Mouse (Mus musculus) 416B (cell line): ENCODE results near the gene Pde1b.

Experiments
- DNase-seq: peaks from one replicate; pipeline ENCODE4 v3.0.0; 2011; ENCODE audit warnings: low read depth

Gene Pde1b

DNA sequence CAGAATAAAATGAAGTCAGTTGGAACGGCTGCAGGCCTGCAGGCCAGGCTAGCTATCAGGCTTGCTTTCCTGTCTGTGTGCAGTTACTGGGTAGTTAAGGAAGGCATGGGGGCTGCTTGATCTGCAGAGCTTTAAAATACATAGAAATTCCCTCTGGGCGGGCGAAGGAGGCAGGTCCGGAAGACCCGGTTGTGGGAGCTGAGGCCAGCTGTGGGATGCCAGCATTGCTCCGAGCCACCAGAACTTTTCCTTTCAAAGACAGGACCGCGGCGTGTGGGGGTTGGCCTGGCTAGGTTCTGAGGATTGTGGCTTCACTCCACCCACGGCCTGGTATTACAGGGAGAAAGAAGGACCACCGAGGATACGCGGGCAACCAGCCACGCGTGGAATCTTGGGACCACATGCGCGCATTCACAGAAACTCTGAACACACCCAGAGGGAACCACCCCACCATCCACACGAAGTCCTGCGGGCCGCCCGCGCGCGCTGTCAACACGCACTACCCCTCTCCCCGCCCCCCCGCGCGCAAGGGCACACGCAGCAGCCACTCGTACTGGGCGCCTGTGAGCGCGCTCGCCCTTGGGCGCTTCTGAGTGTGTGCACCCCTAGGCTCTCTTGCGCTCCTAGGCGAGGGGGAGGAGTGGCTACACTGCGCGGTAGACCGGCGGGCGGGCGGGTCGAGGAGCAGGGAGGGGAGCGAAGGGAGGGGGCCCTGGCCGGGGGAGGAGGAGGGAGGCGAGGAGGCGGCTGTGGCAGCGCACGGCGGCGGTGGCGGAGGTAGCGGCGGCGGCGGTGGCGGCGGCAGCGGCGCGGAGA is at the start of gene Pde1b:
Gene Pde1b, plus strand, starts transcription at position 600 of the 816 bp plus-strand sequence.
- no peak for DNase-seq

DNA sequence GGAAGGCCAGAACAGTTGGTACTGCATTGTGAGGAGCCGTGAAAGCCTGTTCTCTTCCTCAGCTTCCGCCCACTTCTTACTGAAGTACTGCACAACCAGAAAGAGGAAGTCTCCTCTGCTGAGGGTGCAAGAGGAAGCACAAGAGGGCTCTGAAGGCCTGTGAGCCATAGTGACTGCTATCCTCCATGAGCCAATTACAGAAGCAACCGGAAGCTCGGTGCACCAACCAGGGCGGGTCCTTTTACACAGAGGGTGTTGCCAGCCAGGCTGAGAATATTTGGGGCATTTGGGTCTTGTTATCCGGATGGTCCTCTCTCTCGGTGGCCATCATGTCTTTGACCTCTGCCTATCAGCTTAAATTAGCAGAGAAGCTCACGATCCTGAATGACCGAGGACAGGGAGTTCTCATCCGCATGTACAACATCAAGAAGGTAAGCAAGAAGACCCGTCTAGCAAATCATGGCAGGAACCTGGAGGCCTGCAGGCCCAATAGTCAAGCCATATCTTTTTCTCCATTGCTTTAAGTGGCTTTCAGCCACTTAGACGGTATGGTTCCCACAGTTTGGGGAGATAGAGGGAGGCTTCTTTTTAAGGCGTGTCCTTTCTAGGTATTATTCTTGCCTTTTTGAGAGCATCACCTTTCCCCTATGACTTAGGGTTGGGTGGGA is 49.1 kb upstream of the Pde1b start, which contains the start of gene Nckap1l:
Gene Nckap1l, plus strand, starts transcription at position 244 of the 668 bp plus-strand sequence.
- DNase-seq: peak; percentile 98

DNA sequence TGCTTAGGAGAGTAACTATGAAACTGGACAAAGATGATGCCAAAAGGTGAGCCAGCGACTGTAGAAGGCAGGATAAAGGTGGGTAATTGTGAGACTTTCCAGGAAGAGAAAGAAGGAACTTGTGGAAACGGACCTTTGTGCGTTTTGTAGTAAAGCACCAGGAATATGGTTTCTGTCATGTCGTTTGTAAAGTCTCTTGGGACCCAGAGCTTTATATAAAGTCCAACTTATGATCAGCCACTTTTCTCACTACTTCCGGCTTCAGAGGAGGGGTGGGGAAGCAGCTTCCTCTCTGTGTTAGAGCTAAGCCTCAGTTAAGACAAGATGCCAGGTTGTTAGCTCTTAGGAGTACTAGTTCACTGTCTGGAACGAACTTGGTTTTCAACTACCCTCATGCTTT is 48.4 kb upstream of the Pde1b start:
- peak; percentile 44 for DNase-seq

DNA sequence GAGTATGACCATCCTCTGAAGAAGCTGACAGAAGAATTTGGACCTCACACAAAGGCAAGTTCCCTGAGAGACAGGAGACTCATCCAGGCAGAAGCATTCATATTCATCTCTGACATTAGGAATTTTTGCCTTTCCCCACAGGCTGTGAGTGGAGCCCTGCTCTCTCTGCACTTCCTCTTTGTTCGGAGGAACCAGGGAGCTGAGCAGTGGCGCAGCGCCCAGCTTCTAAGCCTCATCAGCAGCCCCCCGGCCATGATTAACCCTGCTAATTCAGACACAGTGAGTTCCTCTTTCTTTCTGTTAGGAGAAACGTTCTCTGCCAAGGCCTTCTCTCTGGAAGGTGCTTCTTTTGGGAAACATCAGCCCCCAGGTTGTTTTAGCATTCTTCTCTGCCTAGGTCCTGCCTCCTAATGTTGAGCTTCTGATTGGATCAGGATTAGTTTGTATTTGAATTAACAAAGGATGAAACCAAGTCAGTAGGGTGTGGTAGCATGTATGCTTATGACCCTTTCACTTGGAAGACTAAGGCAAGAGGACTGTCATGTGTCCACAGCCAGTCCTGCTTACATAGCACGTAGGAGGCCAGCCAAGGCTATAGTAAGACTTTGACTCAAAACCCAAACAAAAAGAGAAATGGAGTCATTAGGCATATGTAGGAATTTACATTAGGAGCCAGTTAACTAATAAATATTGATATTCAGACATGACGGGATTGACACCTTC is 40.1 kb upstream of the Pde1b start:
- no peak for DNase-seq

DNA sequence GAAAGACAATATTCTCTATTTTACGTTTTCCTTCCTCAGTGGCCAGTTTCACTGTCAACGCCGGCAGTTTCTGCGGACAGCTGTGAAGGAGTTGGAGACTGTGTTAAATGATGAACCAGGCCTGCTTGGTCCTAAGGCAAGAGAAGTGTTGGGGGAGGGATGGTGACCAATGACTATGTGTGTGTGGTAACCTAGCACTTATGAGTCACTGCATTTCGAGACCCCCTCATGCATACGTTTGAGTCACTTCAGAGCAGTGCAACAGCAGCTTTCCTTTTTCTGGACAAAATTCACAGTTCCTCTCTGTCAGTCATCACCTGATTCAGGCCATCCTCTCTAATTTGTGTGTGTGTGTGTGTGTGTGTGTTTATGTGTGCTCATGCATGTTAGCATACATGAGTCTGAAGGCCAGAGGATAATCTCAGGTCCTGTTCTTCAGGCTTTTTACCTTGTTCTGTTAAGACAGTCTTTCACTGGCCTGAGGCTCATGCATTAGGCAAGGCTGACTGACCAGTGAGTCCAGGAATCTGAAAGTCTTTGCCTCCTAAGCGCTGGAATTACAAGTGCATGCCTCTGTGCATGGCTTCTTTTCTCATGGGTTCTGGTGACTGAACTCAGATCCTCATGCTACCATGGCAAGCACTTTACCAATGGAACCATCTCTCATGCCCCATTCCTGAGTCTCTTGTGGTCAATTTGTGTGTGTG is 31.2 kb upstream of the Pde1b start:
- DNase-seq: peak; percentile 88

DNA sequence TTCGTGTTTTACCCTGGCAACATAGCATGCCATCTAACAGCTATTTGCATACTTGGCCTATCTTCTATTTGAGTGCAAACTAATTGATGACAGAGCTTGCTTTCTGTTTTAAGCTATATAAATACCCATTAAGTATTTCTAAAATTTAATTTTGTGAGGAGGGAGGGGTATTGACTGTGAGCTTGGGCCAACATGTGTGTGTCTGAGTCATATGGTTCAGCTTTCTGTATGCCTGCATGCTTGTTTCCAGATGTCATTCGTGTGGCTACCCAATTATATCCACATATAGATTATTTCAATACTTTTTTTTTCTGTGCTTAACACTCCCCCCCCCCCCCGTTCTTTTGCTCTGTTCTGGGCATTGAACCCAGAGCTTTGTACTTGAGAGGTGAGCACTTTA is 30.6 kb upstream of the Pde1b start:
- DNase-seq: no peak

DNA sequence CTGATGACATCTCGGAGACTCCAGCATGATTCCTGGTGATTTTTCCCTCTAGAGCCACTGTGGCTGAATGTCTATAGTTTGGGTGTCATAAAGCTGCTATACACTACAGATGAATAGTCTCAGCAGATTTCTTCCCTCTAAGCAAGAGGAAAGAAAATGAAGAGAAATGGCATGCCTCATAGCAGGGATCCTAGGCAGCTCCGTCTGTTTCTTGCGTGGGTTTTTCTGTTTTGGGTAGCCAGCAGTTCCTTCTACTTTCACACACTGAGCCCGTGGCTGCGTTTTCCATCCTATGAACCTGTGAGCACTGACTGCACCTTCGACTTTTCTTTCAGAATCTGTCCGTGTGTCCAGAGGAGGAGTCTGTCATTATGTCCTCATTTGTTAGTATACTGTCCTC is 29.7 kb upstream of the Pde1b start:
- DNase-seq: no peak

DNA sequence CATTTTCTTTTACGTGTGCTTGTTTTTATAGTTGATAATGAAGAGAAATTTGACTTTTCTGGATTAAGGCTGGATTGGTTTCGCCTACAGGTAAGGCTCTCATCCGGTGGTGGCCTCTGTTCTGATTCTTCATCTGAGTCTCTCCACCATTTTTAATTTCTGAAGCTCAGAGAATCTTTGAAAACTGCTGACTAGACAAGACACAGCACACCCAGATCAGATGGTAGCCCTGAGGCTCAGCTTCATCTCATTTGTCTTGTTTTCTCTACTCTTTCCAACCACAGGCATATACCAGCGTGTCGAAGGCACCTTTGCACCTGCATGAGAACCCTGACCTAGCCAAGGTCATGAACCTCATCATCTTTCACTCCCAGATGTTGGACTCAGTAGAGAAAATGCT is 29.1 kb upstream of the Pde1b start:
- DNase-seq: no peak

DNA sequence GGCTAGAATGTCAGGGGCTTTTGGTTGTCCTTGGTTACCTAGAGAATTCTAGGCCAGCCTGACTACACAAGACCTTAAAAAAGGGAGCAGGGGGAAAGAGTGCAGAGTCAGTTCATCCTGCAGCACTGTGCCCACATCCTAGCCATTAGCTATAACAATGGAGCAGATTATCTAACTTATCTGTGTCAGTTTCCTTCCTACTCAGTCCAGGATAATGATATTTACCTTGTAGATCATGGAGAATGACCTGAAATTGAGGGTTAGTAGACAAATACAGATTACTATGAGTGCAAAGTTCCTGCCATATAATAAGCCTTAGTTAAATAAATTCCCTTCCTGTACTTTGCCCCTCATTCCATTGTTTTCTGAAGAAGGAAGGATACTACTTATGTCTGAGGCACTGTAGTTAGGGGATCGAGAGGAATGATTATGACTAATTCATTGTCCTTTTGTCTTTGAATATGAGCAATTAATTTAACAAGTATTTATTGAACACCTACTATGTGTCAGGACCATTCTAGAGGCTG is 23.7 kb upstream of the Pde1b start:
- no peak for DNase-seq

DNA sequence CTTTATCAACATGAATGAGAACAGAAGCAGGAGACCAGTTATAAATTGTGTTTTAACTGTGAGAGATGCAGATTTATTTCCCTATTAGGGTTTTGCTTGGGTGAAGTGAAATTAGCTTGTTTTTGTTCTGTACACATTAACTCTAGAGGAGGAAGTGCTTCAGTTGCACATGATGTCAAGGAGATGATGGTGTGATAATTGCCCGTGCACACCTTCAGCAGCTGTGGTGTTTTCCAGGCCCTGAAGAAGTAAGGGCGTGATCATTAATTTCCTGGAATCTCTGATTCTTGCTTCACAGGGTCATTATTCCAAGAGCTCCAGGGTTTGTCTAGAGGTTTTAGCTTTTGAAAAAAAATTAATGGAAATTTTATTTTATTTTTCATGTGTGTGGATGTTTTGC is 22.7 kb upstream of the Pde1b start:
- DNase-seq: no peak

DNA sequence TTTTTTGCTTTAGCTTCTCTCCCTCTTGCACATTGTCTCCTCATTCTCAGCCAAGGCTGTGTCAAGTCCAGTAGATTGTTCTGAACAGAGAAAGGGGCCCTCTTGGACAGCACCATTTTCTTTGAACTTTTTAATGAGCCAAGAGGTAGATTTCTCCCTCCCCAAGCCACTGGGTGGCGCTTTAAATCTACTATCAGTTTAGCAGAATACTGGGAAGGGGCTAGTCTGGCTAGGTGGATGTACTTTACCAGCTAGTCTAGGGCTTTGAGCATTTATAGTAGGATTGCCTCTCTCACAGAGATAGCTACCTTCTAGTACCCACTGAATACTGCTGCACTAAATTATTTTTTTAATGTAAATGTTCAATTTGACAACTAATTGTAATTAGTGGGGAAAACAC is 20.3 kb upstream of the Pde1b start:
- peak; percentile 24 for DNase-seq

DNA sequence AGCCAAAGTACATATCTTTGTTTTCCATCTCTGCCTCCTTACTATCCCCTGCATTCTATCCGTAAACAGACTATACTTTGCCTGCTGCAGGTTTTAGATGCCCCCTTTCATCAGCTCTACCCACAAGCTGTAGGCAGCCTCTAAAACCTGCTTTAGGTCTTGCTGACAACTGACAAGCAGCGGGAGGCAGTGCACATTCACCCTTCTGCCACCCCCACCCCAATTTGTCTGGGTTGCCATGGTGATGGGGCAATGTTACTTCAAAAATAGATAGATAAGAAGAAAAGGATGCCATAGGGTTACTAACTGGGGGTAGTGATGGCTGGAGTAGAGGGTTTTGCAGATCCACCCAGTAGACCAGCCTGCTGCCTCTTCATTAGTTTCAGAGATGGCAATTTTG is 18.3 kb upstream of the Pde1b start:
- DNase-seq: no peak

DNA sequence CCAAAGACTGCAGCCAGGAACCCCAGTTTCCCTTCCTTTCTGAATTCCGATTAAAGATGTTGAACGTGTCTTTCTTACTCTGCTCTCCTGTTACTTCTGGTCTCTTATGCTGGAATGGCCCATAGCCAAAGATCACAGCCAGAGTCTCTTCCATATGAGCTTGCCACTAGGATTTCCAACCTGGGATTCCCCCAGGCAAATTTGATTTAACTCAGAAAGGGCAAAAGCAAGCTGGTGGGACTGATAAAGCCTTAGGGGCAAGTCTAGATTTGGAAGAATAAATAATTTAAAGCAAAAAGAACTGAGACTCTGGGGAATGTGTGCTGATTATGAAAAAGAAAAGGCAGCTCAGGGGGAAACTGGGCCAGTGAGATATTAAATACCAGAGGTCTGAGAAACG is 17.7 kb upstream of the Pde1b start:
- no peak for DNase-seq

DNA sequence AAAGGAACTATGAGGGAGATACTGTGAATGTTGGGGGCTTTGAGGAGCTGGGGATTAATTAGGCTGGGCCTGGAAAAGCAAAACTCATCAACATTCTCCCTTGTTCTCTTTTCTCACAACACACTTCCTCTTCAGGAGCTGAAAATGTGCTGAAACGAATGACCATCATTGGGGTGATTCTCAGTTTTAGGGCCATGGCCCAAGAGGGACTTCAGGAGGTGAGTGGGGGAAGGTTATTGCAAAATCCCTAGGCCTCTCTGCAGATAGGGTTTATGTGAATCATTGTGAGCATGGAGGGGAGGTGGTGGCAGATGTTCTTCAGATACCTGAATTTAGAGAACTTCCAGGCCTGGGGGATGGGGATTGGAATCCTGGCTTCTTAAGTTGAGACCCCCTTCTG is 16.2 kb upstream of the Pde1b start:
- DNase-seq: peak; percentile 31

DNA sequence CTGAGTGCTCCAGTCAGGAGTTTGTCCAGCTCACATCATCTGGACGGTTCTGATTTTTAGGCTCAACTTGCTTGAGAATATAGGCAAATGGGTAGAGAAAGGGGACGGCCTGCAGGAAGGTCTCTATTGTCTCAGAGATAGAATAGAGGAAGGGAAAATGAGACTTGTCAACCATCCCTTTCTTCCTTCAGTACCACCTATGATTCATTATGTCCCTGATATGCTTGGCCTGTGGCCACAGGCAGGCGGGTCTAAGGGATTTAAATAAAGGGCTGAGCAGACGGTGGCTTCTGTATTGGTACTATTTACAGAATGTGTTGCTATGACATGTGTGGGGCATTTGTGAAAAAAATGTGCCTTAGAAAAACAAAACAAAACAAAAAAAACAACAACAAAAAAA is 14.5 kb upstream of the Pde1b start:
- DNase-seq: no peak

DNA sequence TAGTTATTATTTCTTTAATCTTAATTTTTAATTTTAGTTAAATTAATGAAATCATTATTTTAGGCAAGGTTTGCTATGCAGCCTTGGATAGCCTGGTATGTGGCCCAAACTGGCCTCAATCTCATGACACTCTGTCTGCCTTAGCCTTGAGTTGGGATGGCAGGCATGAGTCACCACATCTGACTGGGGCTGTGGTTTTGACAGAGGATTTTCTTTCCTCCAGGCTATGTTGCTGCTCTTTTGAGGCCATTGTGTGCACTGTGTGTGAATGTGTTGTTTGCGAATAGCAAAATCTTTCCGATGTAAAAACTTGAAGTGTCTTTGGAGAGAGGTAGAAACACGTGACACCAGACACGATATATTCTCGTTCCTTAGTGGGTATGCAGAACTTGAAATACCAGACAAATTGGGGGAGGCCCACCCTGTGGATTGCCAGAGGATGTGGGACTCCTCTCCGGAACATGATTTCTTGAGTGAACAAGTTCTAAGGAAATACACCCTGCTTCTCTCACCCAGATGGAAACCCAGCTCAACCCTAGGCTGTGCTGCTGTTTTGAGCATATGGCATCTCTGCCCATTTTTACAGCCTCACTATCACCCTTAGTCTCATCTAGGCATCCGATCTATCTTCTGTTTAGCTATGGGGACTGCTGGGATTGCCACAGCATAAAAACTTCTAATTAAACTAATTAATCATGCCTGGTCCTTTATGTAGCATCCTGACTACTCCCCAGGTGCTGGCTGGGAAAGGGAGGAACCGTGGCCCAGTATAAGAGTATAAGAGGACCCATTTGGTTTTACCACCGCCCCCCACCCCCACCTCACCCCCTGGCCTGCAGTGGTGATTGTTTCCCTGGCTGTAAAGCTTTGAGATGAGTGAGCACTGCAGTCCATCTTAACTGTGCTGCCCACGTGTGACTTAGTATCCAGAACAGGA is 6.4 kb upstream of the Pde1b start:
- peak; percentile 85 for DNase-seq

DNA sequence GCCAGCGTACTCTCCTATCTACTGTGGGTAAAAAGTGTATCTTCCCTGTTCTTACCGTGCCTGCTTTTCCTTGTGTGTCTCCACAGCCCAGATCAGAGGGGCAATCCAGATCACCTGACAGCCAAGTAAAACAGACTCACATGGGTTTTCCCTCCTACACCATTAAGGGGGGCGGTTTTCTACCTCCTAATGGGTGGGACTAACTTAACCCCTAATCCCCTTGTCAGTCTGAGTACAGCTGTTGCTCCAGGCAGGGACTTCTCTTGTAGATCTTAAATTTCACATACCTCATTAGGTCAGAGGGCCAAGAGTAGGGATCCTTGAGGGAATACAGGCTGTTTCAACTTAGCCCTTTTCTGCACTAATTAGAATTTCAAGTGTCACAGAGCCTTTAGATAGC is 4.7 kb upstream of the Pde1b start:
- no peak for DNase-seq

DNA sequence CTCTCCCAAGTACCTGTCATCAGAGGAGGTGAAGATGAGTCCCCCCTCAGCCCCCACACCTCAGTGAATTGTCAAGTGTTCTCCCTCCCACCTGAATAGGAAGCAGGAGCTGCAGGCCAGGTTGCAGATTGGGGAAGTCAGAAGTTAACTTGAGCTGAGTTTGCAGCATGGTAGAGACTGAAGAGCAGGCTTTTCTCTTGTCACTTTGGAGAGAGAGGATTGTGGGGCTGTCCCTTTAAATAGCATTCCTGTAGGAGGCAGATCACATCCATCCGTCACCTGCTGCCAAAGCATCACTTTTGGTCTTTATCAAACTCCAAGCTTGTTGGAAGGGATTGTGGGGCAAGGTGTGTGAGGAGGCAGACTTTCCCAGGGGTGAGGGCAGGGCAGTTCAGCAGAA is 2.1 kb upstream of the Pde1b start:
- DNase-seq: no peak

DNA sequence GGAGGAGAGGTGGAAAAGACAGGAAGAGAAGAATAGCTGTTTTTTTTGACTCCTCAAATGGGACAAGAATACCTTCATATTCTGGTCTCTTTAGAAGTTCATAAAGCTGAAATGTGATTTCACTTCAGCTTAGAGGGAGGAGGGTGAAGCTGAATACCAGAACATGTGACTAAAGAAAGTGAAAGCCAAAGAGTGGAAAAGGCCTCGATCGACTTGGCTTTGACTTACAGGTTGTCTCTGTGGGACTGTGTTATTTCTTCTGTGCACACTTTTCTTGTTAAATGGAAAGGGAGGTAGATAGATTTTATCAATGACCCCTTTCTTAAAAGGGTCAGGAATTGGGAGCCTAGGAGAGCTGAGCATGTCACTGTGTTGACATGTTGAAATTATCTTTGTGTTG is 1.6 kb upstream of the Pde1b start:
- DNase-seq: no peak

DNA sequence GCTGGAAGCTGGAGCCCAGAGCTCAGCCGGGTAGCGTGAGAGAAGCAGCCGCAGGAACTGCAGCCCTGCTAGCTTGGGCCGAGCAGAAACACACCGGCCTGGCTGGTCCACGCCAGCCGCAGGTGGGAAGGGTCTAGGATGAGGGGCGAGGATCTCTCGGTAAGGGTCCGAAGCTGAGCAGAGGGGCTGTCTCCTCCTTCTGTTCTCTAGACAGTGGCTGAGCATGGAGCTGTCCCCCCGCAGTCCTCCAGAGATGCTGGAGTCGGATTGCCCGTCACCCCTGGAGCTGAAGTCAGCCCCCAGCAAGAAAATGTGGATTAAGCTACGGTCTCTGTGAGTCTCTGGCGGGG is 392 bp downstream of the Pde1b start:
- no peak for DNase-seq

DNA sequence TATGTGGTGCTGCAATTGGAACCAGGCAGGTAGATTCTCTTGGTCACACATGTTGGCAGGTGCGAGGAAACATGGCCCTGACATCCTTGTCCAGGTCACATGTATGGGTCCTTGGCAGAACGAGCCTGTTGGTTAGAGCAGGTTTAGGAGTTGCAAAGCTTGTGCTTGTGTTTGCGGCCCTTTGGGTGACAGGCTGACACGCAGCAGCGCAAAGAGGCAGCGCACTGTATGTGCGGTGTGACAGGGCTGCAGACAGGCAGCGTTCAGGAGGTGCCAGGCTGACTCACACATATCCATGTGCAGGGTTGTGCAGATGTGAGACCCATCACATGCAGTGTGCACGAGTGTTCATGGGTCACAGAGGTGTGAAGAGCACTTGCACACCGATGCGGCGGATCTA is 826 bp downstream of the Pde1b start:
- no peak for DNase-seq
